Mouse (Mus musculus): ENCODE data around the gene Faf1. TPM values are rescaled to one million over a fixed set of nuclear protein-coding genes. Genes with fewer than 3 reads are reported as not detected.

Gene Faf1
- polyA plus RNA-seq, 1 experiment, result 11.1 TPM

DNA sequence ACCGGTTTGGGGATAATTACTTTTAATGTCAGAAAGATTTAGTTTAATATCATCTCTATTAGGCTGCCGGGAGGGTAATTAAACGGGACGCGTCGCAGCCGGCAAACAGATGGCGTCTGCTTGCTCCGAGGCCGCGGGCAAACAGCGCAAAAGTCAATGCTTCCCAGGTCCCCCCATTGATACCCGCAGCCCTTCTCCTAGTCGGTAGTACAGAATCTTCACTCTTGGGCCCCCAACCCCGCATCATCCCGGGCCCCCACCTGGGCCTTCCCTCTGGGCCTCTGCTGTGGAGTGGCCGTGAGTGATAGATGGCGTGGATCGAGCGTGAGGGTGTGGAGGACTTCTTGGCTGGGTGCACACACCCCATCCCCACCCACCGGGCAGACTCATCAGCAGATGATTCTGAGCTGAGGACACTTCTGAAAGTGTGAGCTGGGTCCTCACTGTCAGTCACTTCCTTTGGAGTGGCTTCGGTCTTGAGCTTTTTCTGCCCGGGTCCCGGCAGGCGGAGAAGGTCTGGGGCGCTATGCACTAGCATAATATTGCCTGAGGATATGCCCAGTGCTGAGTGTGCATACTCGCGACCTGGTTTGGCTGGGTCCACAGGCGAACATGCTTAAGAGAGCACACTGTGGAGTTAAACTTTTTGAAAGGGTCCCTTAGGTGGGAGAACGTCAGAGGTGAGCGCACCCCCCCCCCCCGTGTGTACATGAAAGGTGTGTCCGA lies 298.4 kb downstream of the Faf1 start:
- Histone ChIP-seq H3K4me3 (ENCODE audit: control insufficient read depth, insufficient read depth, low read length) (no peak overlapping the region), H3K27ac (ENCODE audit: control insufficient read depth, insufficient read depth, low read length) (no peak overlapping the region), H3K36me3 (ENCODE audit: control insufficient read depth, insufficient read depth, low read length) (no peaks in the 10 kb centered on the region), H3K4me1 (replicated peaks; ENCODE audit: control insufficient read depth, insufficient read depth, low read length) (no peaks in the 10 kb centered on the region; the same call in 1 of the 2 replicates), H3K27me3 (ENCODE audit: control insufficient read depth, insufficient read depth, low read length) (peaks cover 22% of the 10 kb centered on the region)
- TF ChIP-seq POLR2A (IDR thresholded peaks at IDR 0.05; ENCODE audit: control insufficient read depth, extremely low read depth, insufficient read depth, low read length, poor library complexity) (no peak), CTCF (IDR thresholded peaks at IDR 0.05; ENCODE audit: borderline replicate concordance, control insufficient read depth, extremely low read depth, insufficient read depth, low read length, poor library complexity) (no peak)
- 7% methylated on average over 33 of the region's 33 CpGs for WGBS
- no peak for DNase-seq

DNA sequence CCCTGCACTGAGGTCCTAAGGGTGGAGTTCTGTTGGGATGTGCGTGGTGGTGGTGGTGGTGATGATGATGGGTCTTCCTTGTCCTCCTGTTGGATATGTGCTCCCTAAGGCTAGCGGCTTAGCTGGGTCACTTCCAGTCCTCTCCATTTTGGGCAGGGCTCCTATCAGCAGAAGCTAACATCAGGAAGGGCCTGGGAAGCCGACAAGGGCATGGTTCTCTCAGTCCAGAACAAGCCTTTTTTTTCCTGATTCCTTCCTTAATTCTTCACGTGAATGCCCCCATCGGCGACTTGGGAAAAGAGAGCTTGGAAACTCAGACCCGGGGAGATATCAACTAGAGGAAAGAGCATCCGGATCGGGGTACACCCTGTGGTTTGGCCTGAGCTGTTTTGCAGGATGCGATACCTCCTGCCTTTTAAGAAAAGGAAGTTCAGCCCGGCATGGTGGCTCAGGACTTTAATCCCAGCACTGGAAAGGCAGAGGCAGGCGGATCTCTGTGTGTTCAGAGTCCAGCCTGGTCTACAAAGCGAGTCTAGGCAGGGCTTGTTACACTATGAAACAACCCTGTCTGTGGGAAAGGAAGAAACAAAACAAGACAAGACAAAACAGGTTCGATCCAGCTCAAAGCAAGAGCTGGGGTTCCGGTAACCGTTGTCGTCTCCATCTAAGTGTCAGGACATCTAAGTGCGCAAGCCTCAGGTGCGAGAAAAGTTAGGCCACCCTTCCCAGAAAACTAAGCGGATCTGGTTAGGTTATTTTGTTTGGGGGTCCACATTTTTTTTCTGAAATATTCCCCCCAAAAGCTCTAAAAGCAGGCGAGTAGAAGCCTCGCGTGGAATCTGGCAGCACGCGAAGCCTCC lies 299.2 kb downstream of the Faf1 start:
- no peak for TF ChIP-seq CTCF (IDR thresholded peaks at IDR 0.05; ENCODE audit: borderline replicate concordance, control insufficient read depth, extremely low read depth, insufficient read depth, low read length, poor library complexity)
- no peak for TF ChIP-seq POLR2A (IDR thresholded peaks at IDR 0.05; ENCODE audit: control insufficient read depth, extremely low read depth, insufficient read depth, low read length, poor library complexity)
- H3K27ac ChIP-seq (ENCODE audit: control insufficient read depth, insufficient read depth, low read length), result no peak overlapping the region
- no peak overlapping the region for H3K4me3 ChIP-seq (ENCODE audit: control insufficient read depth, insufficient read depth, low read length)
- no peaks in the 10 kb centered on the region; the same call in 1 of the 2 replicates for H3K4me1 ChIP-seq (replicated peaks; ENCODE audit: control insufficient read depth, insufficient read depth, low read length)
- H3K36me3 ChIP-seq (ENCODE audit: control insufficient read depth, insufficient read depth, low read length), result no peaks in the 10 kb centered on the region
- peaks cover 28% of the 10 kb centered on the region for H3K27me3 ChIP-seq (ENCODE audit: control insufficient read depth, insufficient read depth, low read length)
- WGBS, result 20% methylated on average over 25 of the region's 25 CpGs
- no peak for DNase-seq

DNA sequence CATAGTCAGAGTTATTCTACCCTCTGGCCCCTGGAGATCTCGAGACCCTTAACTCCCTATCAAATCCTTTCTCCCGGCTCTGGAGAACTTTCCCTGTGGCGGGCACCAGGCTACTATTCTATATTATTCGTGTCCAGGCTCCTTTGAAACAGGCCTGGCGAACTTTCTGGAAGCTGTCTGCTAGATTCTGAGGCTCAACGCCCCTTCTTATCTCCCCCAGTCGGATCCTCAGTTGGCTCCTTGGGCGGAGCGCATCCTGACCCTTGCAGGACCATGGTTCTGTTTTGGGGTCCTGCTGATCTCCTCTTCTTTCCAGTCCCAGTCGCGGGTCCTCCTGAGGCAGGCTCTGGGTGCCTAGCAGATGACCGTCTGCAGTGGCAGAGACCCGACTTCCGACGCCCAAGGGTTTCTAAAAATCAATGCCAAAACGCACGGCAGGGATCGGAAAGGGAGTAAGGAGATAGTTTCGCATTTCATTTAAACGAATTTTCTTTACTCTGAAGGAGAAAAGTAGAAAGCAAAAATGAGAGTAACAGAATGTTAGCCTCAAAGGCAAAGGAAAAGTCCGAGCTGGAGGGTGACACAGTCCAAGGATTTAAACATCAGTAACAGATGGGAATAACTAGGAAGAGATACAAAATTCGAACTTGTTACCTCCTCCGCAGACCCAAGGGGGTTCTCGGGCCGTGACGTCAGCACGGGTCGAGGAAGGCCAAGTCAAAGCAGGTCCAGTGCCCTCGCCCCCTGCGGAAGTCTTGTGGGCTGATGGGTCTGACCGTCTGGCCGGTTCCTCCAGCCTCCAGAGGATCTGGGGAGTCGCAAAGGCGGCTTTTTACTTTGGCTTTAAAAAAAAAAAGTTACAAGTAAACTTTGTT lies 300.1 kb downstream of the Faf1 start:
- WGBS, result 10% methylated on average over 34 of the region's 34 CpGs
- TF ChIP-seq POLR2A (IDR thresholded peaks at IDR 0.05; ENCODE audit: control insufficient read depth, extremely low read depth, insufficient read depth, low read length, poor library complexity), result no peak
- no peak for TF ChIP-seq CTCF (IDR thresholded peaks at IDR 0.05; ENCODE audit: borderline replicate concordance, control insufficient read depth, extremely low read depth, insufficient read depth, low read length, poor library complexity)
- Histone ChIP-seq H3K27ac (ENCODE audit: control insufficient read depth, insufficient read depth, low read length) (no peak overlapping the region), H3K27me3 (ENCODE audit: control insufficient read depth, insufficient read depth, low read length) (peaks cover 35% of the 10 kb centered on the region), H3K36me3 (ENCODE audit: control insufficient read depth, insufficient read depth, low read length) (no peaks in the 10 kb centered on the region), H3K4me1 (replicated peaks; ENCODE audit: control insufficient read depth, insufficient read depth, low read length) (no peaks in the 10 kb centered on the region; the same call in 1 of the 2 replicates), H3K4me3 (ENCODE audit: control insufficient read depth, insufficient read depth, low read length) (no peak overlapping the region)
- DNase-seq, result no peak

DNA sequence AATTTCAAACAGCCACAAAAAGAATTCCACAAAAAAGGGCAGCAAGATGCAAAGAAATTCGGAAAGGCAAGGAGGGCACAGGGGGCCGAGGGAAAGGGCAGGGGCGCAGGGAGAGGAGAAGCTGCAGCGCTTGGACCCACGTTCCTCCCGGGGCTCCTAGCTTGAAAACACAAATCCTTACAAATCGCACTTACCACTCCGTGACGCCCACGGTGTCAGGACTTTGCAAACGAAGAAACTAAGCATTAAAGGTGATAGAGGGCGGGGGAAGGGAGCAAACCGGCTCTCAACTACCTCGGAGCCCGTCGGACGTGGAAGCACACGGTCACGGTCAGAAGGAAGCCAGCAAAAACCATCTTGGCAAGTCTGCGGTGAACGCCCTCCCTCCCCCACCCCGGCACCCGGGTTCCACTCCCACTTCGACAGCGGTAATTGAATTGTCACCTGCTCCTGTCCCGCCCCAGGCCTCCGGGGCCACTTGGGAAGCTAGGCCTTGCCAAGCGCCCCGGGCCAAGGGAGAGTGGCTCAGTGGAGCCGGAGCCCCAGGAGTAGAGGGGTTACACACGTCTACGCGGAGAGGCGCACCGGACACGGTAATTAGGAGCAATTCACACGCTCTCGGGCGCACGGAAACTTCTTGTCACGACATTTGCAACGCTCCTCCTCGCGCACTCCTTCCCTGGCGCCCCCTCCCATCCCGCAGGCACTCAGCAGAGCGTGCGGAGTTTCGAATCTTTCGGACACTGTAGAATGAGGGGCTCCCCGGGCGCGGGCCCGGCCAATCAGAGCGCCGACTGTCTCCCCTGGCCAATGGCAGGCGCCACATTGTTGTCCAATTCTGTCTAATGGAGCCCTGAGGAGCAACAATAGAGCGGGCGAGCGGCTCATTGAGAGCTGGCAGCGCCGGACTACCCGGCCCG lies 301.0 kb downstream of the Faf1 start, which contains the start of gene Dmrta2:
Gene Dmrta2, plus strand, starts transcription at position 906 of the 920 bp plus-strand sequence.
- no peak for TF ChIP-seq CTCF (IDR thresholded peaks at IDR 0.05; ENCODE audit: borderline replicate concordance, control insufficient read depth, extremely low read depth, insufficient read depth, low read length, poor library complexity)
- no peak for TF ChIP-seq POLR2A (IDR thresholded peaks at IDR 0.05; ENCODE audit: control insufficient read depth, extremely low read depth, insufficient read depth, low read length, poor library complexity)
- no peak within 1 kb of the TSS for H3K4me3 ChIP-seq (ENCODE audit: control insufficient read depth, insufficient read depth, low read length)
- no peaks in the 10 kb centered on the region for H3K36me3 ChIP-seq (ENCODE audit: control insufficient read depth, insufficient read depth, low read length)
- no peak for DNase-seq
- no peaks in the 10 kb centered on the region; the same call in 1 of the 2 replicates for H3K4me1 ChIP-seq (replicated peaks; ENCODE audit: control insufficient read depth, insufficient read depth, low read length)
- H3K27ac ChIP-seq (ENCODE audit: control insufficient read depth, insufficient read depth, low read length), result no peak within 1 kb of the TSS
- peaks cover 37% of the 10 kb centered on the region for H3K27me3 ChIP-seq (ENCODE audit: control insufficient read depth, insufficient read depth, low read length)
- 4% methylated on average over 64 of the region's 64 CpGs for WGBS

DNA sequence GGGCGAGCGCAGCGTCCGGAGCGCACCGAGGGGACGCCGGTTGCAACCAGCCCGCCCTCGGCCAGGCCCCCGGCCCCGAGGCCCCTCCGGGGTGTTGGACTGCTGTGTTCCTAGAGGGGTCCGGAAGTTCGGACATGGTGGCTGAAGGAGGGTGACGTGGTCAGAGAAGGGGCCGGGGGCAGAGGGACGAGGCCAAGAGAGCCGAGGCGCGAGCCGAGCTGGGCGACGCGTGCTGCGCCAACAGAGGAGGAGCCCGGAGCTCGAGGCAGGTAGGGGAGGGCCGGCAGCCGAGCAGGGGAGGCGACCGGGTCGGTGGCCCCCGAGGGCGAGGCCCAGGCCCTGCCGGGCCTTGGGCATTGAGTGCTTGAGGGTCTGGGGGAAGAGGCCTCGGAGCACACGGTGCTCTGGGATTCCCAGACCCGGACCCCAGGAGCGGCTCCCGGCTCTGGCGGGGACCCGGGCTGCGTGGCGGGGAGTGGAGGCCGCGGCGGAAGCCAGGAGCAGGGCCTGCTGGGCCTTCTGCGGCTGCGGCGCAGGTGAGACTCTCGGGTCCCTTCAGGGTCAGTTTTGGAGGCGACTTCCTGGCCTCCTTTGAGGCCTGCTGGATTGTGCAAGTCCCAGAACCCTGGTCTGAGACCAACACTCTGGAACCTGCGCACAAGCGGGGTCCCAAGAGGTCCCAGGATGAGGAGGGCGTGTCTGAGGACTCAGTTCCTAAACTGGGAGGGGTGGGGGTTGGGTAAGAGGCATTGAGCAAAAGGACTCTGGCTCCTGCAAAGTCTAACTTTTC lies 301.9 kb downstream of the Faf1 start:
- H3K36me3 ChIP-seq (ENCODE audit: control insufficient read depth, insufficient read depth, low read length), result no peaks in the 10 kb centered on the region
- peaks cover 39% of the 10 kb centered on the region for H3K27me3 ChIP-seq (ENCODE audit: control insufficient read depth, insufficient read depth, low read length)
- TF ChIP-seq CTCF (IDR thresholded peaks at IDR 0.05; ENCODE audit: borderline replicate concordance, control insufficient read depth, extremely low read depth, insufficient read depth, low read length, poor library complexity), result no peak
- no peak for TF ChIP-seq POLR2A (IDR thresholded peaks at IDR 0.05; ENCODE audit: control insufficient read depth, extremely low read depth, insufficient read depth, low read length, poor library complexity)
- no peak for DNase-seq
- H3K4me1 ChIP-seq (replicated peaks; ENCODE audit: control insufficient read depth, insufficient read depth, low read length), result no peaks in the 10 kb centered on the region; the same call in 1 of the 2 replicates
- H3K4me3 ChIP-seq (ENCODE audit: control insufficient read depth, insufficient read depth, low read length), result no peak overlapping the region
- no peak overlapping the region for H3K27ac ChIP-seq (ENCODE audit: control insufficient read depth, insufficient read depth, low read length)
- WGBS, result 4% methylated on average over 56 of the region's 56 CpGs
